Mouse (Mus musculus) testis, adult 2 months (tissue): Measurements from ENCODE around the gene Odf3. TPM values are rescaled to one million over a fixed set of nuclear protein-coding genes. Genes with fewer than 3 reads are reported as not detected.
"Not testable (repeated sequence)": the region's sequence is repeated elsewhere in the genome, so short reads cannot be mapped to it uniquely, and the experiment has no call there.

Source experiments
- H3K27ac ChIP-seq: fragments of 200-500 bp; 2 replicates; pipeline ENCODE4 v1.5.1; 2012; ENCODE audit warnings: low read depth, low read length; ENCODE audit not compliant: control insufficient read depth, insufficient read depth
- H3K27me3 ChIP-seq: fragments of 200-500 bp; 2 replicates; pipeline ENCODE4 v1.6.1; 2012; ENCODE audit warnings: mild to moderate bottlenecking, low read length, moderate library complexity; ENCODE audit not compliant: control insufficient read depth, insufficient read depth
- H3K36me3 ChIP-seq: fragments of 200-500 bp; 2 replicates; pipeline ENCODE4 v1.6.1; 2012; ENCODE audit warnings: mild to moderate bottlenecking, low read length; ENCODE audit not compliant: control insufficient read depth, insufficient read depth
- H3K4me1 ChIP-seq: fragments of 200-500 bp; 2 replicates; pipeline ENCODE4 v1.6.1; 2012; ENCODE audit warnings: low read length; ENCODE audit not compliant: control insufficient read depth, insufficient read depth
- H3K4me3 ChIP-seq: fragments of 200-500 bp; 2 replicates; pipeline ENCODE4 v1.5.1; 2012; ENCODE audit warnings: low read depth, mild to moderate bottlenecking, low read length, moderate library complexity, mixed read lengths; ENCODE audit not compliant: control insufficient read depth
- CTCF ChIP-seq: fragments of 200-500 bp; IDR thresholded peaks from 2 replicates; pipeline ENCODE4 v1.5.1; 2012; ENCODE audit warnings: low read depth, mild to moderate bottlenecking, inconsistent platforms, low read length, moderate library complexity; ENCODE audit not compliant: control insufficient read depth, insufficient read depth, insufficient replicate concordance
- POLR2A ChIP-seq: fragments of 200-500 bp; IDR thresholded peaks from 2 replicates; pipeline ENCODE4 v1.6.1; 2012; ENCODE audit warnings: low read depth, mild to moderate bottlenecking, inconsistent platforms, low read length, moderate library complexity; ENCODE audit not compliant: control insufficient read depth
- polyA plus RNA-seq: library from polyadenylated mRNA; depleted of rRNA; stranded (reverse); fragments of >200 nt; gene quantifications from 2 replicates; pipeline ENCODE4 v1.2.3, GENCODE M21; 2012

Gene Odf3
- polyA plus RNA-seq, 1 experiment = 539 TPM

- H3K36me3 ChIP-seq = no peaks in the 10 kb centered on the region; the same call in 1 of the 2 replicates
- H3K27me3 ChIP-seq = no peaks in the 10 kb centered on the region
- TF ChIP-seq POLR2A (peak; percentile 25; the same call in 1 of the 2 replicates), CTCF (no peak)
- no peaks in the 10 kb centered on the region for H3K4me1 ChIP-seq
- H3K27ac ChIP-seq = no peak overlapping the region
- no peak overlapping the region for H3K4me3 ChIP-seq
These were observed 17.2 kb downstream of the Odf3 start for GRCm38 (mm10) chr7:140864761-140865160.

DNA sequence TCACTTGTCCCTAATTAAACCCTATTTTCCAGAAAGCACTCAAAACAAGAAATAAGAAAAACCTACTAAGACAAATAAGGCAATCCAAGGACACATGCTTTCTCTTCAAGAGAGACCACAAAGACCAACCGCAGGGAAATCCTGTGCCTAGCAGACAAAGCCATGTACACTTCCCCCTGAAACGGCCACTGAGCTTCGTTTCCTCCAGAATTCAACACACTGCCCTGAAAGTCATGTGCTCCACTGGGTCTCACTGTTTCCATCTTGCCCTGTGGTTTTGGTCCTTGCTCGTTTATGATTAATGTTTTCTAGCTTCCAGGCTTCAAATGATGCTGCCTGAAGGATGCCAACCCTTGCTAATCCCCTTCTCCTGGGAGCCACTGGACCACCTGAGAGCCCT lies 26.6 kb downstream of the Odf3 start:
- TF ChIP-seq CTCF = no peak
- TF ChIP-seq POLR2A = no peak
- H3K36me3 ChIP-seq = peaks cover 2% of the 10 kb centered on the region
- H3K4me1 ChIP-seq = no peaks in the 10 kb centered on the region
- no peak overlapping the region for H3K27ac ChIP-seq
- H3K4me3 ChIP-seq = no peak overlapping the region
- no peaks in the 10 kb centered on the region for H3K27me3 ChIP-seq

GRCm38 (mm10) chr7:140877364-140877763 lies 29.8 kb downstream of the Odf3 start:
- no peak overlapping the region for H3K4me3 ChIP-seq
- peaks cover 3% of the 10 kb centered on the region for H3K4me1 ChIP-seq
- no peak overlapping the region for H3K27ac ChIP-seq
- TF ChIP-seq POLR2A (no peak), CTCF (no peak)
- no peaks in the 10 kb centered on the region for H3K27me3 ChIP-seq
- peaks cover 2% of the 10 kb centered on the region for H3K36me3 ChIP-seq

DNA sequence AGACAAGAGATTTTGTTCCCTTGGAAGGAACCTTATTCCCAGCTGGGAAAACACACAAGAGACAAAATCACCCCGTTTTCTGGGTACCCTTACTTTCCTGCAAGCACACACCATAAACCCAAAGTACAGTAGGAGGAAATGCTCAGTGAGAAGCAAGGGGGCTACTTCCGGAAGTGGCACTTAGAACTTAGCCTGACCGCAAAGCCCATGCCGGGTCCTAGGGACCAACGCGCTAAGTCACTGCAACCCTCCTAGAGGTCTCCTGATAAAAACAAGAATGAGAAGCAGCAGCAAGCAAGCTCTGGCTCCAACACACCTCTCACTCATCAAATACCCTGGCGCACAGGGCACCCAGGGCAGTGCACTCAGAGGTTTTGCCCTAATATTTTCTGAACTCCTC lies 31.8 kb downstream of the Odf3 start:
- Histone ChIP-seq H3K4me3 (no peak overlapping the region), H3K36me3 (peaks cover 2% of the 10 kb centered on the region), H3K27me3 (no peaks in the 10 kb centered on the region), H3K27ac (no peak overlapping the region), H3K4me1 (peaks cover 3% of the 10 kb centered on the region)
- no peak for TF ChIP-seq CTCF
- TF ChIP-seq POLR2A = no peak

DNA sequence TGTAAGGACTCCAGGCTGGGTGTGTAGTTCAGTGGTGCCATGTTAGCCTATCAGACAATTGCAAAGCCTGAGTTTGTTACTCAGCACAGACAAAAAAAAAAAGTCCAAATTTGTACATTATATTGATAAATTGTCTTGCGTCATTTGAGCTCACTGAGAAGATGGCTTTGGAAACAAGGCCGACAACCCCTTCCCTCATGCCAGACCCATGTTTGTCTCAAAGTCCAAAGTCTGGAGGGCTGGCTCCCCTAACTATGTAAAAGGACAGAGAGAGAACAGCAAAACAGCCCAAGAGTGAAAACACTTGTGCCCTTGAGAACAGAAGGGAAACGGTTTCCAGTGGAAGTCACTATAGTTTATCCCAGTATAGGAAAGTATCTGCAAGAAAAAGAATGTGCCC lies 32.8 kb downstream of the Odf3 start:
- Histone ChIP-seq H3K4me3 (no peak overlapping the region; the same call in 1 of the 2 replicates), H3K27ac (no peak overlapping the region), H3K4me1 (peaks cover 3% of the 10 kb centered on the region), H3K36me3 (peaks cover 2% of the 10 kb centered on the region), H3K27me3 (no peaks in the 10 kb centered on the region)
- TF ChIP-seq POLR2A (no peak), CTCF (no peak)

- Histone ChIP-seq H3K27me3 (no peaks in the 10 kb centered on the region), H3K4me3 (peak overlapping the region; percentile 97), H3K4me1 (peaks cover 3% of the 10 kb centered on the region), H3K36me3 (peaks cover 2% of the 10 kb centered on the region), H3K27ac (no peak overlapping the region)
- no peak for TF ChIP-seq CTCF
These were observed 33.4 kb downstream of the Odf3 start for GRCm38 (mm10) chr7:140880865-140881515.

DNA sequence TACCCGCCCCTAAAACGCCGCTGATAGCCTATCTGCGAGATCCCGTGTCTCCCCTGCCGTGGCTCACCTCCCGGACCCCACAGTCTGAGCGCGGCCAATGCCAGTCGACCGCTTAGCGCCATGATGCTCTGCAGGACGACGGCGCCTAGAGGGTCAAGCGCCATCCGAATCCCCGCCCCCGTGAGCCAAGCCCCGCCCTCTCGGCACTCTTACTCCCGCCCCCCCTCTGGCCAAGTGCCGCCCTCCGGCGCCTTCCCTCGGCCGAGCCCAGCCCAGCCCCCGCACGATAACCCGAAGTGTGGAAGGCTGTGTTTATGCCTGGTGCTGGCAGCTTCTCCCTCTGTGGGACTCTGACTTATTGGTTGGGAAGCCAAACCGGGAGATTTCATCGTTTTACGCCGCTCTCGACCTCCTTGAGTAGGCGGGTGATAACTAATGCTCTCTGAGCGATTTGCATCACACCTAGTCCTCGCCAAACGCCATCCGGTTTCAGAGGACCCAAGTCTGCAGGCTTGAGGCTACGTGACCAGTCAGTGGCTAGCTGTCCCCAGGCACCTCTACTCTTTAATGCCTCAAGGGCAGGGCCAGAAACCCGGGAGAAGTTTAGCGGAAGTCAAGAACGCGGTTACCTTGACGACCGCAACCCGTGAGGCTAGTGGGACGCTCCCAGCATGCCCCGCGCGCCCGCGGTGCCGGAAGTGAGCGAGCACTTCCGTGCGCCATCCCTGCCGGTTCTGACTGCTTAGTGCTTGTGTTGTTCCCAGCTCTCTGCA lies 34.3 kb downstream of the Odf3 start, which contains the start of the genes Psmd13 and Sirt3:
Gene Psmd13, plus strand, starts transcription at position 273 of the 773 bp plus-strand sequence.
Gene Sirt3, minus strand, starts transcription at position 614 of the 773 bp plus-strand sequence.
- H3K27ac ChIP-seq = peak within 1 kb of the TSS; percentile 89
- no peaks in the 10 kb centered on the region for H3K27me3 ChIP-seq
- H3K4me3 ChIP-seq = peak within 1 kb of the TSS; percentile 97
- H3K4me1 ChIP-seq = peaks cover 3% of the 10 kb centered on the region
- H3K36me3 ChIP-seq = peaks cover 3% of the 10 kb centered on the region
- TF ChIP-seq CTCF (no peak), POLR2A (peak; percentile 93)

DNA sequence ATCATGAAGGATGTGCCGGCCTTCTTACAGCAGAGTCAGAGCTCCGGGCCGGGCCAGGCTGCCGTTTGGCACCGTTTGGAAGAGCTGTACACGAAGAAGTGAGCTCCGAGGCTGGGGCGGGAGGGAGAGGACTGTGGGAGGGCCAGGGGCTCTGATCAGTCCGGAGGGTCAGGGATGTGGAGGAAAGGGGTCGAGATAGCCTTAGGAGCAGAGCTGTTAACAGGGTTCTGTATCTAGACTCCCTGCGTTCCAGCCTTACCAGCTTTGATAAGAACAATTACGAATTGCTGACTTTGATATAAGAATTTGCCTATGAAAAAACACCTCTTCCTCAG lies 34.8 kb downstream of the Odf3 start:
- peaks cover 3% of the 10 kb centered on the region for H3K4me1 ChIP-seq
- TF ChIP-seq CTCF (no peak), POLR2A (no peak; the same call in 1 of the 2 replicates)
- H3K36me3 ChIP-seq = peaks cover 3% of the 10 kb centered on the region
- H3K27ac ChIP-seq = peak overlapping the region; percentile 89
- no peaks in the 10 kb centered on the region for H3K27me3 ChIP-seq
- H3K4me3 ChIP-seq = peak overlapping the region; percentile 97

DNA sequence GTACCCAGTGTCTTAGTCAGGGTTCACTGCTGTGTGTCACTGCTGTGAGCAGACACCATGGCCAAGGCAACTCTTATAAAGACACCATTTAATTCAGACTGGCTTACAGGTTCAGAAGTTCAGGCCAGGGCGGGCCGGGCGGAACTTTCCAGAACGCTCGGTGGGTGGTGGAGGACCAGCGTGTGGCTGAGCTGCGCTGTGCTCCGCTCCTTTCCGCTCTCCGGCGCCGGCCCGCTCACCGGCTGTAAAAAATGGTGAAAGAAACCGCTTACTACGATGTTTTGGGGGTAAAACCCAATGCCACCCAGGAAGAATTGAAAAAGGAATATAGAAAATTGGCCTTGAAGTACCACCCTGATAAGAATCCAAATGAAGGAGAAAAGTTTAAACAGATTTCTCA lies 43.0 kb downstream of the Odf3 start:
- H3K27me3 ChIP-seq, H3K36me3 ChIP-seq, H3K4me1 ChIP-seq, H3K27ac ChIP-seq, H3K4me3 ChIP-seq: not testable (repeated sequence)
